Mouse (Mus musculus) gastrocnemius, postnatal 4 days (tissue): Measurements from ENCODE around the gene Acot9. TPM values are rescaled to one million over a fixed set of nuclear protein-coding genes. Genes with fewer than 3 reads are reported as not detected.

Experiments used
- DNase-seq, 2 experiments: peaks; one replicate each; pipeline ENCODE4 v3.0.0; 2021 to 2022; ENCODE audit warnings: low spot score in 2 of 2, mixed read lengths in 2 of 2
- long read RNA-seq, 2 experiments: library from polyadenylated mRNA; stranded (forward); transcript quantifications; one replicate each; pipeline ENCODE4 v2.0.0; 2021
- total RNA-seq, 2 experiments: library from RNA; stranded (reverse); gene quantifications; 2 replicates each; pipeline ENCODE4 v1.2.3; 2021

The Acot9 gene
- 10 to 100 TPM; 36.3 to 36.5 TPM for total RNA-seq
- long read RNA-seq, experiment 1, transcript Acot9-201 (15 exons, 1,752 nt), result major isoform, 48 of 61 reads
- long read RNA-seq, experiment 1, partial matches to known transcripts, result 1 of 61 reads
- long read RNA-seq, experiment 1, other reads (novel, unspliced or antisense), result 9 of 61 reads
- long read RNA-seq, experiment 2, transcript Acot9-201 (15 exons, 1,752 nt), result major isoform, 61 of 73 reads
- long read RNA-seq, experiment 2, partial matches to known transcripts, result 5 of 73 reads
- long read RNA-seq, experiment 2, other reads (novel, unspliced or antisense), result 5 of 73 reads

DNA sequence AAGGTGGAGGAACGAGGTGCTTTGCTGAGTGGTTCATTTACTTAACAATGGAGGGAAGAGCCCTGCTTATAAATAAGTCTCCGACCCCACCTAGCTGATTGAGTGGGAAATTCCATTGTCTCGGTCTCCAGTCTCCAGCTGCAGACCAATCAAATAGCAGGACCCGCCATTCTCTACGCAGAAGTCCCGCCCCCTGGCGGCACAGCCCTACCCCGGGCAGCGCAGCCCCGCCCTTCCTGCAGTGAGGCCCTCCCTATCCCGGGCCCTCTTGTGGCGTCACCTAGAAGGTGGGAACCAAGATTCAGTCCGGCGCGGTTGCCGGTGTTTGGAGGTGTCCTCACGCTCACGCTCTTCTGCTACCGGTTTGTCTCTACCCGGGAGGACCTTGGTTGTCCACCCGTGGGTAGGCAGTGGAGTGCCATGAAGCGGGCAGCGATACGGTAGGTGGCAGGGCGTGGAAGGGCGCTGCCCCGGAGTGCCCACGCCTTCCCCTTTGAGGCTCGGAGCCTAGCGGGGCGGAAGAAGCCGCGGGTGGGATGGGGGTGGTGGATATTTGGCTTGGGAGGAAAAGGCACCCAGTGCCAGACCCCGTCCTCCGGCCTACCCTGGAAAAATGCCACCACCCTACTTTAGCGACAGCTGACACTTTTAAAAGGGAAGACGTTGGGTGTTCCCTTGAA is at the start of gene Acot9:
Acot9 (plus strand) TSS at position 209 of the 680 bp plus-strand sequence.
- peak; percentile 75 to 86 for DNase-seq

- no peak for DNase-seq
Observed at GRCm38 (mm10) chrX:155214291-155215136, 47.7 kb upstream of the Acot9 start.

GRCm38 (mm10) chrX:155215501-155216248 is 46.6 kb upstream of the Acot9 start:
- peak in 1 of 2 experiments; percentile 24 for DNase-seq

GRCm38 (mm10) chrX:155216271-155216670 is 46.0 kb upstream of the Acot9 start, which contains the start of gene Sat1:
TSS of gene Sat1 (minus strand) at chrX:155216449.
- DNase-seq, result peak; percentile 70 to 88

- no peak for DNase-seq
Observed at GRCm38 (mm10) chrX:155218277-155218676, 44.0 kb upstream of the Acot9 start.

- no peak for DNase-seq
Observed at GRCm38 (mm10) chrX:155256856-155257255, 5.4 kb upstream of the Acot9 start.

DNA sequence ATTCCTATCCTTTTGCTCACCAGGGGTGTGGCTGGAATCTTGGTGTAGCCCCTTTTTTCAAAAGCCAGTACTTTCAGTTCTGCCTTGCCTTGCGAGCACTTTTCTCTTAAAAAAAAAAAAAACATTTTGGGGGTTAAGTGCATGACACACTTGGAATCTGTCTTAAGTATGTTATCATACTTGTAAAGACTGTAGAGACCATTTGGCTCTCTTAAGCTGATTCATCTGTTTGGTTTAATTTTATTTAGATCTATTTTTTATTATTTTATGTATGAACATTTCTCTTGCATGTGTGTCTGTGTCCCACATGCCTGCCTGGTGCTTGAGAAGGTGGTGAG is 641 bp downstream of the Acot9 start:
- no peak for DNase-seq

DNA sequence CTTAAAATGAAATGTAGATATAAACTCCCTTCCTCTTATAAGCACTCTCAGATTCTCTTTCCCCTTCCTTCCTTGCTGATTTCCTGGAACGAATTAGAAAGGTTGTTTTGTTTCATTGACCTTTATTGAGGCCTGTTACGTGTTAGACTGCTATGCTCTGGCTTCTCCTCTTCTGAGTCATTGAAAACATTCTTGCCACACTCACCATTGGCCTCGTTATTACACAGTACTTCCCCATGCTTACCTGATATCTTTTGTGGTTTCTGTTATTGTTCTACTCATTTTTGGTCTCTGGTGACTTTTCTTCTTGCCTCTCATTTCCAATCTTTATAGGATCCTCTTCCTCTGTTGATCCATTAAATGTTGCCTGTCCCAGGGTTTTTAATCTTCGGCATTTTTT is 16.2 kb downstream of the Acot9 start:
- no peak for DNase-seq

GRCm38 (mm10) chrX:155280427-155281044 is 18.3 kb downstream of the Acot9 start:
- no peak for DNase-seq

- DNase-seq, result no peak
Observed at GRCm38 (mm10) chrX:155306390-155306789, 44.1 kb downstream of the Acot9 start.

DNA sequence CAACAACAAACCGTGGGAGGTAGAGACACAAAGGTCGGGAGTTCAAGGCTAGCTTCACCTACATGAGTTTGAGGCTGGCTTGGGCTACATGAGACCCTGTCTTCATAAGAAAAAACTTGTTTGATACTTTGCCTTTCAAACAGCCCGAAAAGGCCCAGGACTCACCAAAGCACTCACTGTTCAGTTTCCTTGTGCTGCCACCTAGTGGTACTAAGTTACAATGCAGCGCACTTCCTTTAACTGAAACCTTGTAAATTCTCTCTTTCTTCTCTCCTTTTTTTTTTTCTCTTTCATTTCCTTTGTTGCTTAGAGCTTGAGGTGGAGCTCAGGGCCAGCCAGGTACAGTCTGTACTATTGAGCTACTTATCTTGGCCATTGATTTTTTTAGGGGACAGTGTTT is 55.8 kb downstream of the Acot9 start:
- peak in 1 of 2 experiments; percentile 11 for DNase-seq

DNA sequence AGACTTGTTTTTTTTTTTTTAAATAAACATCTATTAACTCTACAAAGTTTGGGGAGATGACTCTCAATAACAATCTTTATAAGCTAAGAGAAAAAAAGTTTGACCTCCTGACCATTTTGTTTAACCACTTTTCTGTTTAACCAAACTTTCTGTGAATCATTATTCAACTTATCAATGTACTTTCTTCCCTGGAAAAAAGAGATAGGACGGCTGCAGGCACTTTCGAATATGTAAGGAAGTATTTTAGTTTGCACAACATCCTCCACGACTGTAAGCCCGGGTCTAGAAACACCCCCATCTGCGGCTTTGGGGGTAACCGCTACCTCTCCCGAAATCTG is 75.3 kb downstream of the Acot9 start:
- DNase-seq, result no peak

DNA sequence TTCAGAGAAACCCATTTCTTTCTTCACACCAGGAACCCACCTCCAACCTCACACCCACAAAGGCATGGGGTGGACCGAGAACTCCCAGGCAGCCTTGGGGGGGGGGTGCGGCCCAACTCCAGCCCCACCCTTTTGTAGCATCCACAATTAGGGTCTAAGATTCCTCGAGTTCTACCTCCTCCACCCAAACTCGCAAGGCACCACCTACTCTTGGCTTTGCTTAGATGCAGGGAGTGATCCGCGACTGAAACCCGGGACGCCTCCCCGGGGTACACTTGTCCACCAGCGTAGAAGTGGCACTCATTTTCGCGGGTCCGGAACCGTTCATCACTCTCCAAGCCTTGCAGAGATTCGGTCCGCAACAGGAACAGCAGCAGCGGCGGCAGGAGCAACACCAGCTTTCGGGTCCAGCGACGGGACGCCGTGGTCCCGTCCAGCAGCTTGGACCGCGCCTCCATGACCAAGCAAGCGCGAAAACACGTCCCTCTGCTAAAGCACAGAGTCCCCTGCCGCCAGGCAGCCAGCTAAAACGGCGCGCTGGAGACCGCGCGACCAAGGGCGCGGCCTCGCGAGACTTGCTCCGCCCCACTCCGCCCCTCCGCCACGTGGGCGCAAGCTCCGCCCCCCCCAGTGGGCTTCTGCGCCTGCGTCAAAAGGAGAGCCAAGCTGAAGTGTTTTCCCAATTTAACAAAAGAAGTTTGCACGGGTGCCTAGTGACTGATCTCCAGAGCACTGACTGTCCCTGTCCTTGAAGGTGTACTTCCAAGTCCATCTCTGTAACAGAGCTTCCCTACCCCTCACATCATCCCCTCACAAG is 75.9 kb downstream of the Acot9 start:
- peak; percentile 78 to 83 for DNase-seq

GRCm38 (mm10) chrX:155340654-155341053 is 78.4 kb downstream of the Acot9 start, which contains the start of gene Prdx4:
TSS of gene Prdx4 (minus strand) at chrX:155340754.
- no peak for DNase-seq

DNA sequence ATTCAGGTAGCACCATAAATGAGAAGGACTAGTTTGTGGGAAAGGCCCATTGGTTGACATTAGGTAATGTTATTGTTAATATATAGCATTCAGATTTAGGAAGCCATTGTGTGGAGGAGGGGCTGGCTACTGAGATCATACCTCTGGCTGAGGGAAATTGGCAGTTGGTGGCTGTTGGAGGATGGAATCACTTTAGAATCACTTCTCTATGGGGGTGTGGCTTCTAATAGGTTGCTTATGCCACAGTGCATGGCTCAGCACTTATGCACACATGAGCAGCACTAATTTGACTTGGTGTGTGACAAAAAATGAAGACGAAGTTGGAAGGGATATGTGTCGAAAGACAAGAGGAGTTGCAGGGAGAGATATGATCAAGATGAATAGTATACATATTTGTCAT is 84.0 kb downstream of the Acot9 start:
- no peak for DNase-seq

Other genes with a start within 250 kb of the Acot9 start
- not detected for gene Magea5, start 199.3 kb upstream of the Acot9 start, total RNA-seq
- gene Magea1, start 172.7 kb upstream of the Acot9 start, total RNA-seq, result not detected
- not detected for gene Magea2, start 168.8 kb upstream of the Acot9 start, total RNA-seq
- not detected for gene Cldn34b2, start 134.0 kb upstream of the Acot9 start, total RNA-seq
- 10 to 100 TPM; 25.5 to 39.9 TPM for gene Sat1, start 46.0 kb upstream of the Acot9 start, total RNA-seq
- 100 to 1,000 TPM in 1 of 2 experiments, 10 to 100 TPM in 1; 91.9 to 101 TPM for gene Prdx4, start 78.3 kb downstream of the Acot9 start, total RNA-seq